Mouse (Mus musculus) stomach, postnatal 0 days (tissue): ENCODE data around the gene Matk.

ENCODE experiments used
- CTCF ChIP-seq: IDR thresholded peaks from 2 replicates; pipeline ENCODE4 v1.5.1; 2016; ENCODE audit warnings: antibody characterized with exemption, low read depth, mild to moderate bottlenecking, moderate library complexity
- EP300 ChIP-seq: optimal IDR thresholded peaks from 2 replicates; pipeline ENCODE3; 2016; ENCODE audit warnings: antibody characterized with exemption

GRCm38 (mm10) chr10:81299585-81300351 is 47.0 kb downstream of the Matk start:
- TF ChIP-seq CTCF (no peak), EP300 (no peak)
